Mouse (Mus musculus) midbrain, embryonic 16.5 days (tissue): ENCODE results near the gene Rgcc. TPM values are rescaled to one million over a fixed set of nuclear protein-coding genes. Genes with fewer than 3 reads are reported as not detected.

Experiments
- ATAC-seq: fragments of 200-750 bp; cut with Nextera tagmentation; 2 replicates; pipeline ENCODE4 v1.8.0; 2017; ENCODE audit warnings: moderate TSS enrichment
- H3K27ac ChIP-seq: fragments of 300-500 bp; sonication (generic); 2 replicates; pipeline ENCODE4 v1.5.1; 2014; ENCODE audit warnings: mild to moderate bottlenecking, low read length, mixed read lengths
- H3K27me3 ChIP-seq: fragments of 300-500 bp; sonication (generic); 2 replicates; pipeline ENCODE4 v1.6.1; 2014; ENCODE audit warnings: low read depth, low read length, mixed read lengths; ENCODE audit not compliant: control insufficient read depth, insufficient read depth
- H3K36me3 ChIP-seq: fragments of 300-500 bp; sonication (generic); 2 replicates; pipeline ENCODE4 v1.6.1; 2014; ENCODE audit warnings: mild to moderate bottlenecking, low read length, moderate library complexity, mixed read lengths; ENCODE audit not compliant: control insufficient read depth, insufficient read depth
- H3K4me1 ChIP-seq: fragments of 300-500 bp; sonication (generic); 2 replicates; pipeline ENCODE4 v1.6.1; 2014; ENCODE audit warnings: mild to moderate bottlenecking, low read length, mixed read lengths; ENCODE audit not compliant: control insufficient read depth, insufficient read depth
- H3K4me2 ChIP-seq: fragments of 300-500 bp; sonication (generic); 2 replicates; pipeline ENCODE4 v1.6.1; 2014; ENCODE audit warnings: mild to moderate bottlenecking, low read length, mixed read lengths
- H3K4me3 ChIP-seq: fragments of 300-500 bp; sonication (generic); 2 replicates; pipeline ENCODE4 v1.5.1; 2014; ENCODE audit warnings: low read depth, mild to moderate bottlenecking, low read length, moderate library complexity, mixed read lengths
- H3K9ac ChIP-seq: fragments of 300-500 bp; sonication (generic); 2 replicates; pipeline ENCODE4 v1.6.1; 2014; ENCODE audit warnings: low read depth, low read length, mixed read lengths
- H3K9me3 ChIP-seq: fragments of 300-500 bp; sonication (generic); replicated peaks from 2 replicates; pipeline ENCODE4 v1.6.1; 2014; ENCODE audit warnings: mild to moderate bottlenecking, low read length, mixed read lengths; ENCODE audit not compliant: control insufficient read depth, poor library complexity, severe bottlenecking
- WGBS: fragments of 180-500 bp; shearing (Covaris S2); extraction: QIAGEN DNeasy Blood & Tissue Kit; methylation state at CpG from one replicate; pipeline ENCODE4 v1.1.7; 2014; 5-methylcytosine and 5-hydroxymethylcytosine counted together
- polyA plus RNA-seq: library from polyadenylated mRNA; unstranded; fragments of >200 nt; fragmentation: Nextera tagmentation; extraction: Ambion mirVana; gene quantifications from 2 replicates; pipeline ENCODE4 v1.2.1, GENCODE M21; 2015

Rgcc gene
- polyA plus RNA-seq: 26.3 and 36.4 TPM in 2 replicates

- Histone ChIP-seq H3K4me2 (peak within 1 kb of the TSS; percentile 100), H3K27me3 (peaks cover 4% of the 10 kb centered on the region), H3K4me1 (peaks cover 13% of the 10 kb centered on the region), H3K9me3 (no peaks in the 10 kb centered on the region; the same call in 1 of the 2 replicates), H3K9ac (peak within 1 kb of the TSS; percentile 70), H3K4me3 (peak within 1 kb of the TSS; percentile 59), H3K27ac (no peak within 1 kb of the TSS), H3K36me3 (no peaks in the 10 kb centered on the region)
- peak; percentile 97 for ATAC-seq
- under 1% methylated on average over 34 of the region's 34 CpGs for WGBS
Measured at GRCm38 (mm10) chr14:79301466-79301875, at the start of gene Rgcc. Gene Rgcc, minus strand, starts transcription at chr14:79301645.

- Histone ChIP-seq H3K4me2 (no peak overlapping the region), H3K4me3 (no peak overlapping the region), H3K27me3 (no peaks in the 10 kb centered on the region), H3K9ac (no peak overlapping the region), H3K4me1 (no peaks in the 10 kb centered on the region), H3K36me3 (peaks cover 20% of the 10 kb centered on the region), H3K27ac (no peak overlapping the region), H3K9me3 (no peaks in the 10 kb centered on the region)
- WGBS: 85% methylated on average over 3 of the region's 3 CpGs
- no peak for ATAC-seq
Measured at GRCm38 (mm10) chr14:79346384-79346783, 44.9 kb upstream of the Rgcc start.

- H3K9ac ChIP-seq: no peak overlapping the region
- WGBS: 95% methylated on average over 3 of the region's 3 CpGs
- H3K36me3 ChIP-seq: peaks cover 10% of the 10 kb centered on the region; the same call in 1 of the 2 replicates
- no peaks in the 10 kb centered on the region; the same call in 1 of the 2 replicates for H3K4me1 ChIP-seq
- H3K4me3 ChIP-seq: no peak overlapping the region
- no peaks in the 10 kb centered on the region for H3K9me3 ChIP-seq
- no peaks in the 10 kb centered on the region for H3K27me3 ChIP-seq
- H3K27ac ChIP-seq: no peak overlapping the region
- no peak overlapping the region for H3K4me2 ChIP-seq
- ATAC-seq: no peak
Measured at GRCm38 (mm10) chr14:79335613-79336012, 34.2 kb upstream of the Rgcc start.

GRCm38 (mm10) chr14:79331936-79332335 is 30.5 kb upstream of the Rgcc start:
- Histone ChIP-seq H3K36me3 (peaks cover 2% of the 10 kb centered on the region; the same call in 1 of the 2 replicates), H3K4me3 (no peak overlapping the region), H3K4me1 (no peaks in the 10 kb centered on the region; the same call in 1 of the 2 replicates), H3K27ac (no peak overlapping the region), H3K9me3 (no peaks in the 10 kb centered on the region), H3K27me3 (no peaks in the 10 kb centered on the region), H3K9ac (no peak overlapping the region), H3K4me2 (no peak overlapping the region)
- peak; percentile 50 for ATAC-seq
- 70% methylated on average over 7 of the region's 7 CpGs for WGBS

- H3K9ac ChIP-seq: peak overlapping the region; percentile 50; the same call in 1 of the 2 replicates
- no peaks in the 10 kb centered on the region for H3K9me3 ChIP-seq
- peak; percentile 75 for ATAC-seq
- H3K4me3 ChIP-seq: peak overlapping the region; percentile 23
- H3K27ac ChIP-seq: no peak overlapping the region
- peak overlapping the region; percentile 42 for H3K4me2 ChIP-seq
- H3K36me3 ChIP-seq: 0 out of 2 replicates have a peak, but pooled peaks cover 2% of the 10 kb centered on the region
- WGBS: 60% methylated on average over 16 of the region's 16 CpGs
- H3K27me3 ChIP-seq: no peaks in the 10 kb centered on the region
- no peaks in the 10 kb centered on the region; the same call in 1 of the 2 replicates for H3K4me1 ChIP-seq
Measured at GRCm38 (mm10) chr14:79330944-79331561, 29.6 kb upstream of the Rgcc start.

- no peaks in the 10 kb centered on the region for H3K36me3 ChIP-seq
- no peaks in the 10 kb centered on the region; the same call in 1 of the 2 replicates for H3K4me1 ChIP-seq
- WGBS: 25% methylated on average over 5 of the region's 5 CpGs
- H3K9me3 ChIP-seq: no peaks in the 10 kb centered on the region
- H3K27me3 ChIP-seq: no peaks in the 10 kb centered on the region
- H3K9ac ChIP-seq: no peak overlapping the region
- no peak overlapping the region for H3K27ac ChIP-seq
- ATAC-seq: no peak
- H3K4me3 ChIP-seq: no peak overlapping the region
- no peak overlapping the region for H3K4me2 ChIP-seq
Measured at GRCm38 (mm10) chr14:79327033-79327432, 25.6 kb upstream of the Rgcc start.

- no peak overlapping the region for H3K4me3 ChIP-seq
- no peaks in the 10 kb centered on the region for H3K36me3 ChIP-seq
- no peaks in the 10 kb centered on the region for H3K27me3 ChIP-seq
- H3K4me2 ChIP-seq: no peak overlapping the region
- no peak for ATAC-seq
- H3K9me3 ChIP-seq: no peaks in the 10 kb centered on the region
- no peaks in the 10 kb centered on the region for H3K4me1 ChIP-seq
- no peak overlapping the region for H3K9ac ChIP-seq
- H3K27ac ChIP-seq: no peak overlapping the region
- WGBS: 73% methylated on average over 10 of the region's 10 CpGs
Measured at GRCm38 (mm10) chr14:79324112-79324840, 22.8 kb upstream of the Rgcc start.

GRCm38 (mm10) chr14:79321881-79322280 is 20.4 kb upstream of the Rgcc start:
- Histone ChIP-seq H3K4me3 (no peak overlapping the region), H3K27me3 (no peaks in the 10 kb centered on the region), H3K4me2 (no peak overlapping the region), H3K27ac (no peak overlapping the region), H3K9ac (no peak overlapping the region), H3K9me3 (no peaks in the 10 kb centered on the region), H3K36me3 (no peaks in the 10 kb centered on the region), H3K4me1 (no peaks in the 10 kb centered on the region)
- WGBS: 96% methylated on average over 5 of the region's 5 CpGs
- ATAC-seq: no peak

GRCm38 (mm10) chr14:79321152-79321551 is 19.7 kb upstream of the Rgcc start:
- peak; percentile 72 for ATAC-seq
- H3K27ac ChIP-seq: no peak overlapping the region

More at GRCm38 (mm10) chr14:79321152-79321551, 19.7 kb upstream of the Rgcc start:
- Histone ChIP-seq H3K4me1 (no peaks in the 10 kb centered on the region), H3K4me2 (no peak overlapping the region), H3K36me3 (no peaks in the 10 kb centered on the region), H3K4me3 (no peak overlapping the region), H3K27me3 (no peaks in the 10 kb centered on the region), H3K9me3 (no peaks in the 10 kb centered on the region), H3K9ac (no peak overlapping the region)
- 25% methylated on average over 8 of the region's 8 CpGs for WGBS
